Mouse (Mus musculus): ENCODE results near the gene Gnrhr. TPM values are rescaled to one million over a fixed set of nuclear protein-coding genes. Genes with fewer than 3 reads are reported as not detected.

The Gnrhr gene
- polyA plus RNA-seq (2016; fragmentation: Nextera tagmentation; extraction: Ambion mirVana) = not detected in 2 replicates

- WGBS = 80% methylated on average over 10 of the region's 10 CpGs
These were observed at the start of gene Gnrhr for GRCm38 (mm10) chr5:86197801-86198200. Gene Gnrhr, minus strand, starts transcription at chr5:86197901.

GRCm38 (mm10) chr5:86246559-86246958 is 48.9 kb upstream of the Gnrhr start:
- Histone ChIP-seq H3K27ac (ENCODE audit: poor library complexity, severe bottlenecking) (no peak overlapping the region), H3K36me3 (no peaks in the 10 kb centered on the region), H3K27me3 (replicated peaks) (no peaks in the 10 kb centered on the region), H3K4me2 (no peak overlapping the region), H3K4me3 (no peak overlapping the region), H3K9ac (no peak overlapping the region), H3K4me1 (replicated peaks) (no peaks in the 10 kb centered on the region), H3K9me3 (replicated peaks) (no peaks in the 10 kb centered on the region)
- WGBS = 86% methylated on average over 11 of the region's 11 CpGs
- no peak for ATAC-seq (ENCODE audit: insufficient number of reproducible peaks, low FRiP score)

More at GRCm38 (mm10) chr5:86197801-86198200, at the start of gene Gnrhr:
- no peaks in the 10 kb centered on the region for H3K36me3 ChIP-seq
- H3K4me3 ChIP-seq = no peak within 1 kb of the TSS
- H3K4me1 ChIP-seq (replicated peaks) = no peaks in the 10 kb centered on the region
- no peak within 1 kb of the TSS for H3K9ac ChIP-seq
- no peak within 1 kb of the TSS for H3K4me2 ChIP-seq
- no peaks in the 10 kb centered on the region for H3K9me3 ChIP-seq (replicated peaks)
- no peaks in the 10 kb centered on the region for H3K27me3 ChIP-seq (replicated peaks)
- no peak within 1 kb of the TSS for H3K27ac ChIP-seq (ENCODE audit: poor library complexity, severe bottlenecking)
- ATAC-seq (ENCODE audit: insufficient number of reproducible peaks, low FRiP score) = no peak

GRCm38 (mm10) chr5:86244880-86245279 is 47.2 kb upstream of the Gnrhr start:
- Histone ChIP-seq H3K4me2 (no peak overlapping the region), H3K27me3 (replicated peaks) (no peaks in the 10 kb centered on the region), H3K9me3 (replicated peaks) (no peaks in the 10 kb centered on the region), H3K9ac (no peak overlapping the region), H3K4me1 (replicated peaks) (no peaks in the 10 kb centered on the region), H3K36me3 (no peaks in the 10 kb centered on the region), H3K27ac (ENCODE audit: poor library complexity, severe bottlenecking) (no peak overlapping the region), H3K4me3 (no peak overlapping the region)
- no peak for ATAC-seq (ENCODE audit: insufficient number of reproducible peaks, low FRiP score)
- WGBS = 53% methylated on average over 1 of the region's 1 CpGs

- Histone ChIP-seq H3K4me3 (no peak overlapping the region), H3K27ac (ENCODE audit: poor library complexity, severe bottlenecking) (no peak overlapping the region), H3K4me1 (replicated peaks) (no peaks in the 10 kb centered on the region), H3K27me3 (replicated peaks) (no peaks in the 10 kb centered on the region), H3K9ac (no peak overlapping the region), H3K4me2 (no peak overlapping the region), H3K36me3 (no peaks in the 10 kb centered on the region), H3K9me3 (replicated peaks) (no peaks in the 10 kb centered on the region)
- WGBS = 88% methylated on average over 3 of the region's 3 CpGs
- no peak for ATAC-seq (ENCODE audit: insufficient number of reproducible peaks, low FRiP score)
These were observed 46.6 kb upstream of the Gnrhr start for GRCm38 (mm10) chr5:86244275-86244674.

- WGBS = 72% methylated on average over 5 of the region's 5 CpGs
- Histone ChIP-seq H3K4me1 (replicated peaks) (no peaks in the 10 kb centered on the region), H3K27ac (ENCODE audit: poor library complexity, severe bottlenecking) (no peak overlapping the region), H3K9me3 (replicated peaks) (no peaks in the 10 kb centered on the region), H3K27me3 (replicated peaks) (no peaks in the 10 kb centered on the region), H3K4me3 (no peak overlapping the region), H3K9ac (no peak overlapping the region), H3K4me2 (no peak overlapping the region), H3K36me3 (no peaks in the 10 kb centered on the region)
- ATAC-seq (ENCODE audit: insufficient number of reproducible peaks, low FRiP score) = no peak
These were observed 29.6 kb upstream of the Gnrhr start for GRCm38 (mm10) chr5:86227156-86227853.

- Histone ChIP-seq H3K4me2 (no peak overlapping the region), H3K27me3 (replicated peaks) (no peaks in the 10 kb centered on the region), H3K9me3 (replicated peaks) (no peaks in the 10 kb centered on the region), H3K4me1 (replicated peaks) (no peaks in the 10 kb centered on the region), H3K36me3 (no peaks in the 10 kb centered on the region), H3K4me3 (no peak overlapping the region), H3K27ac (ENCODE audit: poor library complexity, severe bottlenecking) (no peak overlapping the region), H3K9ac (no peak overlapping the region)
- WGBS = 10% methylated on average over 4 of the region's 4 CpGs
- ATAC-seq (ENCODE audit: insufficient number of reproducible peaks, low FRiP score) = no peak
These were observed 6.3 kb downstream of the Gnrhr start for GRCm38 (mm10) chr5:86191356-86191755.

- Histone ChIP-seq H3K4me2 (no peak overlapping the region), H3K4me3 (no peak overlapping the region), H3K36me3 (no peaks in the 10 kb centered on the region), H3K9ac (no peak overlapping the region), H3K9me3 (replicated peaks) (no peaks in the 10 kb centered on the region), H3K27ac (ENCODE audit: poor library complexity, severe bottlenecking) (no peak overlapping the region), H3K4me1 (replicated peaks) (no peaks in the 10 kb centered on the region), H3K27me3 (replicated peaks) (no peaks in the 10 kb centered on the region)
- 19% methylated on average over 5 of the region's 5 CpGs for WGBS
- no peak for ATAC-seq (ENCODE audit: insufficient number of reproducible peaks, low FRiP score)
These were observed 6.9 kb downstream of the Gnrhr start for GRCm38 (mm10) chr5:86190770-86191169.

GRCm38 (mm10) chr5:86190290-86190689 is 7.4 kb downstream of the Gnrhr start:
- H3K36me3 ChIP-seq = no peaks in the 10 kb centered on the region
- H3K9ac ChIP-seq = no peak overlapping the region
- no peaks in the 10 kb centered on the region for H3K9me3 ChIP-seq (replicated peaks)
- no peaks in the 10 kb centered on the region for H3K4me1 ChIP-seq (replicated peaks)
- WGBS = 50% methylated on average over 15 of the region's 15 CpGs
- no peaks in the 10 kb centered on the region for H3K27me3 ChIP-seq (replicated peaks)
- H3K4me3 ChIP-seq = no peak overlapping the region
- H3K27ac ChIP-seq (ENCODE audit: poor library complexity, severe bottlenecking) = no peak overlapping the region
- no peak overlapping the region for H3K4me2 ChIP-seq
- no peak for ATAC-seq (ENCODE audit: insufficient number of reproducible peaks, low FRiP score)

- H3K9me3 ChIP-seq (replicated peaks) = no peaks in the 10 kb centered on the region
- no peak overlapping the region for H3K9ac ChIP-seq
- H3K4me1 ChIP-seq (replicated peaks) = no peaks in the 10 kb centered on the region
- H3K27me3 ChIP-seq (replicated peaks) = no peaks in the 10 kb centered on the region
- H3K36me3 ChIP-seq = no peaks in the 10 kb centered on the region
- no peak for ATAC-seq (ENCODE audit: insufficient number of reproducible peaks, low FRiP score)
- WGBS = 53% methylated on average over 6 of the region's 6 CpGs
- no peak overlapping the region for H3K4me3 ChIP-seq
- no peak overlapping the region for H3K27ac ChIP-seq (ENCODE audit: poor library complexity, severe bottlenecking)
- no peak overlapping the region for H3K4me2 ChIP-seq
These were observed 10.3 kb downstream of the Gnrhr start for GRCm38 (mm10) chr5:86187441-86187840.

- 40% methylated on average over 2 of the region's 2 CpGs for WGBS
- H3K27me3 ChIP-seq (replicated peaks) = no peaks in the 10 kb centered on the region
- H3K4me1 ChIP-seq (replicated peaks) = no peaks in the 10 kb centered on the region
- H3K36me3 ChIP-seq = peaks cover 7% of the 10 kb centered on the region; the same call in 1 of the 2 replicates
- no peak overlapping the region for H3K9ac ChIP-seq
- no peaks in the 10 kb centered on the region for H3K9me3 ChIP-seq (replicated peaks)
- no peak for ATAC-seq (ENCODE audit: insufficient number of reproducible peaks, low FRiP score)
- H3K27ac ChIP-seq (ENCODE audit: poor library complexity, severe bottlenecking) = no peak overlapping the region
- H3K4me2 ChIP-seq = no peak overlapping the region
- H3K4me3 ChIP-seq = no peak overlapping the region
These were observed 23.9 kb downstream of the Gnrhr start for GRCm38 (mm10) chr5:86173778-86174177.

- Histone ChIP-seq H3K36me3 (peaks cover 13% of the 10 kb centered on the region; the same call in 1 of the 2 replicates), H3K9me3 (replicated peaks) (no peaks in the 10 kb centered on the region), H3K9ac (peak within 1 kb of the TSS; percentile 77), H3K4me1 (replicated peaks) (no peaks in the 10 kb centered on the region), H3K4me2 (peak within 1 kb of the TSS; percentile 84), H3K27me3 (replicated peaks) (no peaks in the 10 kb centered on the region), H3K27ac (ENCODE audit: poor library complexity, severe bottlenecking) (peak within 1 kb of the TSS; percentile 88), H3K4me3 (peak within 1 kb of the TSS; percentile 68)
- ATAC-seq (ENCODE audit: insufficient number of reproducible peaks, low FRiP score) = peak; percentile 100
- WGBS = under 1% methylated on average over 47 of the region's 67 CpGs
These were observed 25.1 kb downstream of the Gnrhr start, which contains the start of gene Uba6 for GRCm38 (mm10) chr5:86172449-86173161. Gene Uba6, minus strand, starts transcription at chr5:86172803.

Data from heart, embryonic 12.5 days (tissue).